Mouse (Mus musculus) cerebellum, adult 11-12 months (tissue): ENCODE measurements around the gene Dab1.

ENCODE experiments used
- DNase-seq: peaks from one replicate; pipeline ENCODE4 v3.0.0; 2022

The Dab1 gene

DNA sequence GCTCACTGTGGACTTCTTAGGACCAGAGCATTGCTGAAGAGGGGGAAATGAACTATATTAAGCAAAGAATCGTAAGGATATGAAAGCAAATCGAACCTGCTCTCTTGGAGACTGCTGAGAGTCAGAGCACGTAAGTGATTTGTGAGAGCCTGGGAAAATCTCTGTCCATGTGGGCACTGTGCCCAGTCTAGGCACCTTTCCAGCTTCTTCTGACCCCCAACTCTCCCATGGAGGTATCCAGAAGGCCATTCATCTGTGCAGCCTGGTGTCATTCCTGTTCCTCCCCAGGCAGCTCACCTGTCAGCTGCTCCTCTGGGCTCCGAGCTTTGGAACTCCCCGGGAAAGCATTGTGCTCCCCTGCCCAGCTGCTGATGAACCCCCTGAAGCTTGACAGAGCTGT lies 389.2 kb downstream of the Dab1 start:
- peak; percentile 71 for DNase-seq

DNA sequence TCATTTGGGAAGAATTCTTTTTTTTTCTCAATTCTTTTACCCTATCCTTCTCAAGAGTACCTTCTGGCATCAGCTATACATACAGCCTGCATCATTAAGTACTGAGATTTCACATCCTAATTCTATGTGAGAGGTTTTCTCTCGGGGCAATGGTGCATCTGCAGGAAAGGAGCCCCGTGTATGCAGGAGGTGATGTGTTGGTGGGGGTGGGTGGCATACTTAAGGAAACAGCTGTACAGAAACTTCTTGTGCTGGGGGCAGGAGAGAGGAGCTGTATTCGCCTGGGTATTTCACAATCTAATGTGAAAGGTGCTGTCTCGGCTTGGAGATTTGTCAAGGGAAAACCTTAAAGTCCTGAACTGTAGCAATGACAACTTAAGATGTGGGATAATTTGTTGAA lies 392.5 kb downstream of the Dab1 start:
- no peak for DNase-seq

DNA sequence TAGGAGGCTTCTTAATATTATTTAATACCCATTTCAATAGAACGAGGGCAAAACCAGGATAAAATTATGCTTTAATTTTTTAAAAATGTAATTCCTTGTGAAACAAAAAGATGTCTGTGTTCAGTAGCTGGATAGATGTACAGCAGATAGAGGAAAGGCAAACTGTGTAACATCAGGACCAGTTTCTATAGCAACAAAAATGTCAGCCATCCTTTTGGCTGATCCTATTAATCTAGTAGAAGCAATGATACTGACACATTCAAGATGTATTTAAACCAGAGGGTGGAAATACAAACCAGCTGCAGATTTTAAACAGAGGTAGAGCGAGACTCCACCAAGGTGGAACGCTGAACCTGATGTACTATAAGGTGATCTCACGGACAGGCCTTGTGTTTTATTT lies 393.0 kb downstream of the Dab1 start:
- DNase-seq = no peak

DNA sequence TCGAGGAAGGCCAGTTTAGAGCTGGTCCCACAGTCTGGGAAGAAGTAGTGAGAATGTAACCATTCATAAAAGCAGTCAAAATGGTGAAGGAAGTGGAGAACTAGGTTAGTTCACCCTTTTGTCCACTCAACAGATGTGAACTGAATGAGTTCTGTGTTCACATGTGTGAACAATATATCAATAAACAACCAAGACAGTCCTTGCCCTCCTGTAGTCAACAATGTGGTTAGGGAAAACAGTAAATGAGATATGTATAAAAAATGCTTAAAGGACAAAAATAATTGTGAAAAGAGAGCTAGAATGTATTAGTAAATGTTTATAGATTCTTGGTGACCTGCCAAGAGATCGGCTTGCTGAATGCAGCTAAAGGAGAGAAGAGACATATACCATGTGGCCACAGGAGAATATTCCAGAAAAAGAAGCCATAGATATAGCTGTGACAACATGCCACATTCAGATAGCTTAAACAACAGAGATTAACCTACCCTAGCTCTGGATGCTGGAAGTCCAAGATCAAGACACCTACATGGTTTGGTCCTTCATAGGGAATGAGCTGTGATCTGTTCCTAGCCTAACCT lies 406.0 kb downstream of the Dab1 start:
- no peak for DNase-seq

DNA sequence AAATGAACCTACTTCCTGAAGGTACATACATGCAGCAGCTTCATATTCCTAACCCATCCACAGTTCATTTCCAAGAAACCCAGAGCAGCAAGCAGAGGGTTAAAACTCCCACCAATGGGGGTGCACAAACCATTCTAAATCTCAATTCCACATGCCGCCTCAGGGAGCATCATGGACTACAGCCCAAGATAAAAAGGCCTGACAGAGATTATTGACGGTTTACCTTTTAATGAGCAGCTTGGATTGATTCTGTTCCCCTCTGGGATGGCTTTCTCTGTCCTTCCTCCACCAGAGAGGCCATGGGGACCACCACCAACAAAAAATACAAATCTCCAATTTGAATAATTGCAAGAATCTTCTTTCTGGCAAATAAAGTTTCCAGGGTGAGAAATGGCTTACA lies 407.7 kb downstream of the Dab1 start:
- DNase-seq = no peak

DNA sequence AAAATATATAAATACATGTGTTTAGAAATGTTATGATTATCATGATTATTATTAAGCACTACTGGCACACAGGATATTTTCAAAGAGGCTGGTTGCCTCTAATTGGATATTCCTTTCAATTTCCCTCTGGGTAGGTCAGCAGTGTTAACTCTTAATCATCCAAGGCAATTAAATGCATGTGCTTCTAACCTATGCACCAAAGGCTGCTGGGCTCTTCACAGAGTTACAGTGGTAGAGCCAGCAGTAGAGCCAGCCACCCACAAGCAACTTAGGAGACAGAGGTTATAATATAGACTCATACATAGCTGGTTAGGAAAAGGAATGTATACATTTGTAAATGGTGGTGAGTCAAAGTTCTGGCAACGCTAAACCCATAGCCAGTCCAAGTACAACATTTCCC lies 408.1 kb downstream of the Dab1 start:
- no peak for DNase-seq

DNA sequence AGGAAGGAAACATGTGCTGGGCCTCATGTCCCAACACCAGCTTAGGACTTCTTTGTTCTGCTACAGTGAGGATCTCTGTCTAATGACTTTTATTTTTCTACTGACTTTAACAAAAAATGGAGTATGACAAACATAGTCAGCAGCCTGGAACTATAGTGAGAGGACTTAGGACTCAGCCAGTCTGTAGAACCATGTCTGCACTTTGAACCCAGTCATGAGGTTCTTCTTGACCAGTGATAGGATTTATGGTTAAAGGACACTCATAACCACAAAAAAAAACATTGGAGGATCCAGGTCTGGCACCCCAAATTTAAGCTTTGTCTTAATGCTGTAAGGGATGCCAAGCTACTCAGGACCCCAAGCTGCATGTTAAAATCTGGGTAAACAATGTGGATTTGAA lies 416.9 kb downstream of the Dab1 start:
- DNase-seq = no peak

DNA sequence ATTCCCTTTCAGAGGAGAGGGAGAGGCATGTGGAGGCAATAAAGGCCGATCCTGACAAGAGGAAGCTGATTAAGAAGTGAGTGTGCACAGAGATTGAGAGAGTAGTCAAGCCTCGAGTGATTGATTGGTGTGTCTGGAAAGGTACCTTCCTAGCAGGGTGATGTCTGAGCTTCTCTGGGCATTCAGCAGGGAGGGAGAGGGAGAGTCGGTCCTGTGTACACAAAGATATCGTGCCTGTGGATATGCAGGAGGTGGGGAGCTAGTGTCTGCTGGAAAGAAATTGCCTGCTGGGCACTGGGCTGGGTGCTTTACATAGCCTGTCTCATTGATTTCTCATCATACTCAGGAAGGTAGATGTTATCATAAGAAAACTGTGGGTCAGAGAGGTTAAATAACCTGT lies 420.4 kb downstream of the Dab1 start:
- DNase-seq = no peak

DNA sequence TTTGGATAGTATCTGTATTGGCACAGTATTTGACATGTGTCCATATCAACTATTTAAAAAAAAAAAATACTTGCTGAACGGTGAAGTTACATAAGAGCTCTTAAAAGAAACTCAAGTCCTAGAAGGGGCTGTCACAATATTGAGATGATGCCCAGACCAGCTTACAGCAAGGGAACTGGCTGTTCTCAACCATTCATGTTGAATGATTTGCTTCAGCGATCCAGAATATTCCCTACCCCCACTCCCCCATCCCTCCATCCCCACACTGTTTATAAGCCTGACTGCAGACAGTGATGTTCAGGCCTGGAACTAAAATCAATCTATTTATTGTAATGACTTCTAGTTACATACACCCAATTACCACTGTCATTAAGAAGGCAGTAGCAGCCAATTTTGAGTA lies 424.3 kb downstream of the Dab1 start:
- no peak for DNase-seq

DNA sequence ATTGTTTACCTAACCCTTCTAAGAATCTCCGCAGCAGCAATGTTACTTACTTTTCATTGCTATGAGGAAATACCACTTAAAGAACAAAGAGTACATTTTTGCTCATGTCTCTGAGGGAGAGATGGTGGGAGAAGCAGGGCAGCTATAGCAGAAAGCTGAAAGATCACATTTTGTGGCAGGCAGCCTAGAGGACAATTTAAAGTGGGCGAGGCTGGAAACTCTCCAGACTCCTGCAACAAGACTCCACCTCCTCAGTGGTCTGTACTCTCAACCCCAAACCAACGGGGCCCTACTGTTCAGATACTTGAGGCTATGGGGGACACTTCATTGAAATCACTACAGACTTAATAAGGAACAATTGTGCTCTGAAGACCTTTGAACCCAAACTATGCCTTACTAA lies 425.5 kb downstream of the Dab1 start:
- DNase-seq = no peak

DNA sequence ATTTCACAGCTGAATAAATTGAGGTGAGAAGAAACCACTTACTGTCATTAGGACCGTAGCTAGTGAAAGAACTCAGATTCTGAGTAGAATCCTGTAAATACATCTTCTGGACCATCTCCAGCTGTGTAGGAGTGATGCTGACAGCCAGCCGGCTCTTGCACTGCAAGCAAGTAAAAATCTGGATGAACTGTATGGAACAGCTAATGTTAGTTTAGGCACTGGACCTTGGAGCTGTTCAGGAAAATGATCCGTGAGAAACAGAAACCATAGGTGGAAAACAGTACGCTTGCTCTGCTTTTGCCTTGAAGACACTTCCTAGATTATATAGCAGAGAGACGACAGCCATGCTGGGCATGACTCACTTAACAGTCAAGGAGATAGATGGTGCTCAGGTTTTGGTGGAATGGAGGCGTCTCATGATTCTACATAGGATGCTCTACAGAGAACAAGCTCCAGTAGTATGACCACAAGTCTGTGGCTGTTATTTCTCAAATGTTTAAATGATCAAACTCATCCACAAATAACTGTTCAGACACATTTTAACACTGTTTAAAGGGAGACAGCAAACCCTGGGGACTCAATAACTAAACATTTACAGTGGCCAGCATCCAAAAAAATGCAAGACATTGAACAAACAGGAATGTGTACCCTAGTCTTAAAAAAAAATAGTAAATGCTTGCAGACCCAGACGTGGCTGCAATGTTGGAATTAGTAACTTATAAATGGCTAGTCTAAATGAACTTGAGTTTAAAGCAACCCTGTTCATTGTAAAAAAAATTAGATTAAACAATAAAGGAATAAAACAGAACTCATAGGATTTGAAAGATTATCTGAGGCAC lies 429.0 kb downstream of the Dab1 start:
- DNase-seq = no peak

DNA sequence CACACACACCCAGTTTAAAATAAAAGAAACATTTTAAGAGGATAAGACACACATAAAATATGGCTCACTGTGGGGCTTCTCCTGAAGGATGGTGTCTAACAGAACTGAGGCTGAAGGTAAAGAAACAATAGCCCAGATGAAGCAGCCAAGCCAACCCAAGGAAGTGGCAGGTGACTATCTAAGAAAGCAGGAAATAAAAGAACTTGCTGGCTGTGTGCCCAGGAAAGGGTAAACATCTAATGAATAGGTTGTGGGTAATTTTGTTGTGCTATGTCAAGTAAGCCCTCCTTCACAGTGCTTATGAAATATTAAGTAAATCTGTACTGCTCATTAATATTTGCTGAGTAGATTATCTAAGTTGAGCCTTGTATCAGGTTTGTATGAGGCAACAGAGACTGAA lies 438.0 kb downstream of the Dab1 start:
- DNase-seq = no peak

DNA sequence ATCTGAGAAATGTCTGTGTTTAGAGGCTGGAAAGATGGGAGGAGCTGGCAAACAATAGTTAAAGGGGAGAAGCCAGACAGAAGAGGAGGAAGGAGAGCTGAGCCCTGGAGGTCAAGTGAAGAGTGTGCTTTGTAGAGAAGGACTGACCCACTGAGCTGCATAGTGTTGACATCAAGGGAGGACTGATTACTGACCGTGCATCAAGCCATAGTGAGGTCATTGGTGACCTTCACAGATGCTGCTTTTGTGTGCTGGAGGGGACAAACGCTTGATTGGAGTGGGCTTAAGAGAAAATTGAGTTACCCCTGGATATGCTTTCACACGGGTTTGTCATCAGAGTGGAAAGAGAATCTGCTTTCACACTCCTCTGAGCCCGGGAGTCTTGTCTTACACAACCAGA lies 440.4 kb downstream of the Dab1 start:
- DNase-seq = no peak

DNA sequence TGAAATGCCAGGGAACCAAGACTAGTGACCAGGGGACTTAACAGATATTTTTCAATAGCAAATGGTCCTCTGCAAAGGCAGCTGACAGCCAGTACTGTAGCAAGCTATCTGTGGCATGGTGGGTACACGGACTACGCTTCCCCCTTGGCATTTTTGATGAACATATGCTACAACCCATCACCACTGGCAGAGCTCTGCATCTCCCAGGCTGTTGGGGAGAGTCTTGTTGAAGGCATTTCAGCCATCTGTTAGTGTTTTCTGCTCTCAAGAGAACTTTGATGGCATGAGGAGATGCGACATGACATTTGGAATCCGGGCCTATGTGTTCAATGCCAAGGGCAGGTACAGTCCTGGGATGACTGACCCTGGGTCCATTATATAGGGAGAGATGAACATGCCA lies 443.2 kb downstream of the Dab1 start:
- DNase-seq = no peak

DNA sequence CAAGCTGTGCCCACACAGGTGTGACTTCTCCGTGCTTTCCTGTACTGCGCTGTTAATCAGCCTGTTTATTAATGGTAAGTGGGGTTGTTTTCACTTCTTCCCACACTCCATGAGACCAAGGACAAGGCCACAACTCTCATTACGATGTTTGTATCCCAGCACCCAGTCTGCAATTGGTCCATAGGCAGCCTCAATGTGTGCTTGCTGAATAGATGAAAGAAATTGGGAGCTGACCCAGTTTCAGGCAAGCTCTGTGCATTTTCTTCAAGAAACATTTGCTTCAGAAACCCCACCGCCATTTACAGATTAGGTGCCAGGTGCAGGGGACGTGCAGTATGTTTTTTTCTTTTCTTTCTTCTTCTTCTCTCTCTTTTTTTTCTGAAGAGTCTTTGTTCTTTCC lies 447.7 kb downstream of the Dab1 start:
- no peak for DNase-seq

DNA sequence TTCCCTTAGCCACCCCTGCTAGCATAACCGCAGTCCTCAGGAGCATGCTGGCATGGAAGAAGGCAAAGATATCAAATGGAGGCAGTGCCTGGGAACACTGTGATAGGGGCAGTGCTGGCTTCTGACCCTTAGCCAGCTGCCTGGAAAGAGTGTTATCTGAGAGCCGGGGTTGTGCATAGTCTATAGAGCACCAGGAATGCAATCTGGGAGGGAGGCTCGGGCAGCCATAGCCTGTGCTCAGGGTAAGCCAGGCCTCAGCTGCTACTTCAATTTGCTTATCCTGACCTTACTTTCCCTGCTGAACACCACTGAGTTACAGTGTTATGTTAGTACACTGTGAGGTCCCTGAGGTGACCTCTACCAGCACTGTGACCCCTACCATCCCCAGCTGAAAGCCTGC lies 448.6 kb downstream of the Dab1 start:
- DNase-seq = no peak

DNA sequence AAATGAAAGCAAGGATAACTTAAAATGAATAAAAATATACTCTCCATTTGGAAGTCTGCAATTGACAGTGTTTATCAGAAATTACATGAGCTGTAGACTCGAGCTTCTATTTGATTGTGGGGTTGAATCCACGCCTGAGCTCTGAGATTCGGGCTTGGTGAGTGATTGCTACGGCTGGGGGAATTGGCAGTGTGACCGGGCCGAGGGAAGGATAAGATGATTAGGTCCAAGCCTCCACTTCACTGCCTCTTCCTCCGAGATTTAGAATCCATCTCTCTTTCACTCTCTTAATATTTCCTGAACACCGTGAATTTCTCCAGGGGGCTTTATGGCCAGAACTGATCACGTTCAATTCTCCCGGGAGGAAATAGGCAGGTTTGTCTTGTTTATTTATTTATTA lies 452.1 kb downstream of the Dab1 start:
- no peak for DNase-seq

DNA sequence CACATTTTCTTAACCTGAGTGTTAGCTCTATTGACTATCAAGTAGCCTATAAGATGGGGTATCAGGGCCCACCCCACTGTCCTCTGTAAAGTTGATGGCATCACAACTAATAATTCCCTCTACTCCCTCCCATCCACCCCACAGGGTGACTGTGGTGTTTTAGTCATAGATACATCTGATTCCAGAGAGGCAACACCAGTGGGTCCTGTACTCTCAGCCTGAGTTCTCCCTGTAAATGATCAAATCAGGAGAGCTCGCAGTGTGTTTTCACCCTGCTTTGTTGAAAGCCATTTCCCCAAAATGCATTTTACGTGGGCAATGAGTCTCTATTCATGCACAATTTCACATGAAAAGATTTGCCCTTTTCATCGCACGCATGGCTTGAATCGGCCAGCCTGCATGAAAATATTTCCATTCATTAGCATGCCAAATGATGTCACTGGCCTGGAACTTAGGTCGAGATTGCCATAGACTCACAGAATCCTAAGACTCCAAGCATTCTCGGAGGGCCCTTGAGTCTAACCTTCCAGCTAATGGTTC lies 454.8 kb downstream of the Dab1 start:
- DNase-seq = no peak

DNA sequence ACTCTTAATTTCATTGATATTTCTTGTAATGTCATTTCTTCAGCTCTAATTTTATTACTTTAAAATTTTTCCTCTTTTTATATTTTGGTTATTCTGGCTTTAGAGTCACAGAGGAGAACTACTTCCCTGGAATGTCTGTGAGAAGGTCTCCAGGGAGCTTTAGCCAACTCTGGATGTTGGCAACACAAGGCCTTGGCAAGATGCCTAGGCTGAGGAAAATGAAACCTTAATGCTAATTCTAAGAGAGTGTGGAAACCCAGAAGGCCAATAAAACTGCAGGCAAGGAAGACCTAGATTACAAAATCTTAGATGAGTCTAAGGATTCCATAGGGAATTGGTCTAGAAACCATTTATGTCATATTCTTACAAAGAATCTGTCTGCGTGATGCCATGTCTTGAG lies 458.6 kb downstream of the Dab1 start:
- DNase-seq = no peak

DNA sequence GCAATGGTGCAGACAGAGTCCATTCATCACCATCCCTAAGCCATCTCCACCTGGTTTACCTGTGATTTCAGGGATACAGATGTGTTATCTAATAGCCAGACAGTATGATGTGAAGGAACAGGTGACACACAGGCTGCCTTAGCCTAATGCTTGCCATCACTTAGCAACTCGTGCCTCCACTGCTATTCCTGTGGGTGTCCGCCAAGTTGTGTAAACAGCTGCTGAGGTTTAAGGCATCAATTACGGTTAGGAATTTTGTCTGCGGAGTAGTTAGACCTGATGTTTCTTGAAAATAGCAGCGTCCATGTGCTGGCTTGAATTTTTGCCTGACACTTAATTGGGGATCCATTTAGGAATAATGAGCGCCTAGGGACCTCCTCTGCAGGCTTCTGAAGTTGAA lies 487.1 kb downstream of the Dab1 start:
- no peak for DNase-seq

DNA sequence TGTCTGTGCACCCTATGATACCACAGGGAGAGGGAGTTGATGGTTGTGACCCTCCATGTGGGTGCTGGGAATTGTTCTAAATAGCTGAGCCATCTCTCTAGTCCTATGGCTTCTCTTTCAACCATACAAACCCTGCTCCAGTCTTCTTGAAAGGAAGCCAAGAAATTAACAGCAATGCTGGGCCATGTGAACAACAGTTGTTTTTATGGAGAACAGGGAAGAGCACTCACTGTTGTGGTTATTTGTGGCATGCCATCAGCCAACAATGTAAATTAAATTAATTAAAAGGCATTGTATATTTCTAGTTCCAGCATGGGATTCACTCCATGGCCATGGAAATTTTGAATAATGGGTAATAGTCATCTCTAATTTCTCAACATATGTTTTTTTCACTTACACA lies 492.5 kb downstream of the Dab1 start:
- no peak for DNase-seq

DNA sequence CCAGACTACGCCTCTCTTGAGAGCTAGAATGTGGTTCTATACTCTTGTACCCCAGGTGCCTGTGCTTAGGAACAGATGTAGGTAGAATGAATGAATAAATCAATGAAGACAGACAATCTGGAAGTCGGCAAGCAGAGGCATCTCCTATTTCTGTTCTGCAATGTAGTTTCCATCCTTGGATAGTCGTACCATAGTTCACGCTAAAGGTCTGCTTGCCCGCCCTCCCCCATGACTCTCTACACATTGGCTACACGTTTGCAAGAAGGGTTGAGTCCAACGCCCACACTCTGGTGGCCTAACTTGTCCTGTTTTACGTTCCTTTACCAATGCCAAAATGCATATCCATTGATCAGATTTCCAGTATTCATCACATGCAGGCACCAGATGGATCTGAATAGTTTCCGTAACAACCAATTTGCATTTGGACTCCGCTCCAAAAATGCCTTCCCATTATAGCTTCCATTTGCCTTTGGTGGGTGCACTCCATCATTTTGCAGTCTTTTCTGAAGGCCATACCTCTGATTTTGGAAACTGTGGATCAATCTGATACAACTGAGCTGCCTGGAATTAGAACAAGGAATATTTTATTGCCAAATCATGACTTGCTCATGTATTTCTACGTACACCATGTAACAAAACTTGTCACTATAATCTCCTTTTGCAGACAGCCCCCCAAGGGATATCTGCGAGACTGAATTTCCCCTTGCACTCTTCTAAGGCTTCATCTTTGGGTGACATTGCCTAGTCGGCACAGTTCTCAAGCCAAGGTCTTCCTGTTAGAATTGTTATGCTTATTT lies 494.2 kb downstream of the Dab1 start:
- DNase-seq = no peak

DNA sequence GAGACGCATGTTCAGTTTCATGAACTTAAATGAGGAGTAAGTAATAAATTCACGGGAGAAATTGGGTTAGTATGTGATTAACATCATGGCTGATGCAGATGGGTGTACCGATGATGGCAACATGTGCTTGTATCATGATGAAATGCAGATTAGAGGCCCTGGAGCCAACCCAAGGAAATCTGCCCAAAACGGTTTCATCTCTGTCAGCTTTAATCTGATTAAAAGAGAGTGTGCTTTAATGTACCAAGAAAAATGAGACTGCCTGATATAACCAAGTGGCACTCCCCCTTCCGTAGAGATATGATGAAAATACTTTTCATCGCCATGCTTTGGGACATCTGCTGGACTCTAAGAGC lies 494.8 kb downstream of the Dab1 start:
- DNase-seq = no peak

DNA sequence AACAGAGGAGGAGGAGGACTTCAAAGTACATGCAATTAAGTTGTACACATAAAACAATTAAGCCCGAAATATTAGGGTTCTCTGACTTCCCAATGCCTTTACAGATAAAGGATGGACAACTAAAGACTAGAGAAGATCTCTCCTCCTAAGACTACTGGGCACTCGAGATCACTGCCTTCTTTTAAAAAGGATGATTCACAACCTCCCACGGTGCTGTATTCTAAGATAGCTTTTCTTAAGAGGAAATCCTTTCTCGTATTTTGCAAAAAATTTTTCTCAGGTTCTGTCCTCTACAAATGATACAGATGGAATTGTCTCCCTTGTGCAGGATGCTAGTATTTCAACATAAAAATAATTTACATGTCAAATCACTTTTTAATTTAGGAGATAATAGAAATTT lies 500.9 kb downstream of the Dab1 start:
- DNase-seq = no peak
